Mouse (Mus musculus) kidney, embryonic 14.5 days (tissue): Measurements from ENCODE around the gene Rcn1. TPM values are rescaled to one million over a fixed set of nuclear protein-coding genes. Genes with fewer than 3 reads are reported as not detected.

ENCODE experiments used
- ATAC-seq: fragments of 200-750 bp; cut with Nextera tagmentation; 2 replicates; pipeline ENCODE4 v1.8.0; 2017; ENCODE audit warnings: moderate number of reproducible peaks, mild to moderate bottlenecking, moderate TSS enrichment, moderate library complexity; ENCODE audit not compliant: low FRiP score, low TSS enrichment
- H3K27ac ChIP-seq: fragments of 300-500 bp; sonication (generic); 2 replicates; pipeline ENCODE4 v1.5.1; 2014; ENCODE audit warnings: low read depth, mild to moderate bottlenecking, low read length, moderate library complexity, mixed read lengths
- H3K27me3 ChIP-seq: fragments of 300-500 bp; sonication (generic); 2 replicates; pipeline ENCODE4 v1.6.1; 2014; ENCODE audit warnings: mild to moderate bottlenecking, low read length; ENCODE audit not compliant: control insufficient read depth, insufficient read depth
- H3K36me3 ChIP-seq: fragments of 300-500 bp; sonication (generic); 2 replicates; pipeline ENCODE4 v1.6.1; 2014; ENCODE audit warnings: low read length, mixed read lengths; ENCODE audit not compliant: control insufficient read depth, insufficient read depth
- H3K4me1 ChIP-seq: fragments of 300-500 bp; sonication (generic); 2 replicates; pipeline ENCODE4 v1.6.1; 2014; ENCODE audit warnings: low read length, mixed read lengths; ENCODE audit not compliant: control insufficient read depth, insufficient read depth
- H3K4me2 ChIP-seq: fragments of 300-500 bp; sonication (generic); replicated peaks from 2 replicates; pipeline ENCODE4 v1.6.1; 2014; ENCODE audit warnings: low read depth, mild to moderate bottlenecking, low read length
- H3K4me3 ChIP-seq: fragments of 300-500 bp; sonication (generic); 2 replicates; pipeline ENCODE4 v1.5.1; 2014; ENCODE audit warnings: mild to moderate bottlenecking, low read length
- H3K9ac ChIP-seq: fragments of 300-500 bp; sonication (generic); 2 replicates; pipeline ENCODE4 v1.6.1; 2014; ENCODE audit warnings: low read depth, mild to moderate bottlenecking, low read length, moderate library complexity
- H3K9me3 ChIP-seq: fragments of 300-500 bp; sonication (generic); 2 replicates; pipeline ENCODE4 v1.6.1; 2016; ENCODE audit warnings: low read length; ENCODE audit not compliant: control insufficient read depth
- WGBS: fragments of 180-500 bp; shearing (Covaris S2); extraction: QIAGEN DNeasy Blood & Tissue Kit; methylation state at CpG from one replicate; pipeline ENCODE4 v1.1.7; 2014; 5-methylcytosine and 5-hydroxymethylcytosine counted together
- polyA plus RNA-seq: library from polyadenylated mRNA; unstranded; fragments of >200 nt; fragmentation: Nextera tagmentation; extraction: Ambion mirVana; gene quantifications from 2 replicates; pipeline ENCODE4 v1.2.1, GENCODE M21; 2014

The Rcn1 gene
- polyA plus RNA-seq, 1 experiment from 2014 or later, result 114 TPM

- H3K36me3 ChIP-seq, result no peaks in the 10 kb centered on the region
- H3K9me3 ChIP-seq, result no peaks in the 10 kb centered on the region
- no peak overlapping the region for H3K27ac ChIP-seq
- no peaks in the 10 kb centered on the region for H3K27me3 ChIP-seq
- no peak overlapping the region for H3K4me2 ChIP-seq
- WGBS, result 73% methylated on average over 5 of the region's 5 CpGs
- H3K4me3 ChIP-seq, result no peak overlapping the region
- no peak overlapping the region for H3K9ac ChIP-seq
- peak; percentile 65 for ATAC-seq
- H3K4me1 ChIP-seq, result peaks cover 7% of the 10 kb centered on the region; the same call in 1 of the 2 replicates
Measured at GRCm38 (mm10) chr2:105372727-105373126, 26.4 kb downstream of the Rcn1 start.

GRCm38 (mm10) chr2:105372156-105372555 is 27.0 kb downstream of the Rcn1 start:
- Histone ChIP-seq H3K27ac (no peak overlapping the region), H3K36me3 (no peaks in the 10 kb centered on the region), H3K4me3 (no peak overlapping the region), H3K9me3 (no peaks in the 10 kb centered on the region), H3K27me3 (no peaks in the 10 kb centered on the region), H3K9ac (no peak overlapping the region), H3K4me2 (no peak overlapping the region), H3K4me1 (peaks cover 7% of the 10 kb centered on the region; the same call in 1 of the 2 replicates)
- no peak for ATAC-seq
- WGBS, result 91% methylated on average over 6 of the region's 6 CpGs

GRCm38 (mm10) chr2:105370698-105371097 is 28.4 kb downstream of the Rcn1 start:
- H3K4me2 ChIP-seq, result peak overlapping the region; percentile 13; the same call in 1 of the 2 replicates

GRCm38 (mm10) chr2:105370240-105370639 is 28.9 kb downstream of the Rcn1 start:
- Histone ChIP-seq H3K27me3 (no peaks in the 10 kb centered on the region), H3K4me1 (peaks cover 7% of the 10 kb centered on the region; the same call in 1 of the 2 replicates), H3K27ac (no peak overlapping the region), H3K9me3 (no peaks in the 10 kb centered on the region), H3K9ac (no peak overlapping the region), H3K4me3 (peak overlapping the region; percentile 1; the same call in 1 of the 2 replicates), H3K36me3 (no peaks in the 10 kb centered on the region), H3K4me2 (peak overlapping the region; percentile 13; the same call in 1 of the 2 replicates)
- ATAC-seq, result no peak
- whole genome bisulfite sequencing, result 9% methylated on average over 10 of the region's 10 CpGs

More at GRCm38 (mm10) chr2:105370698-105371097, 28.4 kb downstream of the Rcn1 start:
- Histone ChIP-seq H3K4me3 (peak overlapping the region; percentile 1; the same call in 1 of the 2 replicates), H3K4me1 (peaks cover 7% of the 10 kb centered on the region; the same call in 1 of the 2 replicates), H3K9ac (no peak overlapping the region), H3K27me3 (no peaks in the 10 kb centered on the region), H3K36me3 (no peaks in the 10 kb centered on the region), H3K27ac (no peak overlapping the region), H3K9me3 (no peaks in the 10 kb centered on the region)
- no peak for ATAC-seq
- WGBS, result 24% methylated on average over 14 of the region's 14 CpGs

- H3K36me3 ChIP-seq, result no peaks in the 10 kb centered on the region
- H3K4me1 ChIP-seq, result peaks cover 7% of the 10 kb centered on the region; the same call in 1 of the 2 replicates
- H3K9me3 ChIP-seq, result no peaks in the 10 kb centered on the region
- no peaks in the 10 kb centered on the region for H3K27me3 ChIP-seq
- no peak overlapping the region for H3K4me3 ChIP-seq
- 28% methylated on average over 4 of the region's 4 CpGs for WGBS
- ATAC-seq, result 0 out of 2 replicates have a peak, but pooled peaks have one; percentile 26
- no peak overlapping the region for H3K9ac ChIP-seq
- no peak overlapping the region for H3K4me2 ChIP-seq
- no peak overlapping the region for H3K27ac ChIP-seq
Measured at GRCm38 (mm10) chr2:105367623-105368022, 31.5 kb downstream of the Rcn1 start.

GRCm38 (mm10) chr2:105358040-105358439 is 41.1 kb downstream of the Rcn1 start:
- Histone ChIP-seq H3K4me1 (0 out of 2 replicates have a peak, but pooled peaks cover 3% of the 10 kb centered on the region), H3K36me3 (no peaks in the 10 kb centered on the region), H3K4me2 (no peak overlapping the region), H3K9ac (no peak overlapping the region), H3K27me3 (no peaks in the 10 kb centered on the region), H3K27ac (no peak overlapping the region), H3K4me3 (no peak overlapping the region), H3K9me3 (no peaks in the 10 kb centered on the region)
- no peak for ATAC-seq
- 92% methylated on average over 3 of the region's 3 CpGs for WGBS

GRCm38 (mm10) chr2:105356791-105357190 is 42.3 kb downstream of the Rcn1 start:
- H3K4me3 ChIP-seq, result no peak overlapping the region
- 0 out of 2 replicates have a peak, but pooled peaks cover 3% of the 10 kb centered on the region for H3K4me1 ChIP-seq
- WGBS, result 57% methylated on average over 5 of the region's 5 CpGs
- no peaks in the 10 kb centered on the region for H3K27me3 ChIP-seq
- no peak overlapping the region for H3K27ac ChIP-seq
- H3K9me3 ChIP-seq, result no peaks in the 10 kb centered on the region
- no peaks in the 10 kb centered on the region for H3K36me3 ChIP-seq
- no peak overlapping the region for H3K4me2 ChIP-seq
- H3K9ac ChIP-seq, result no peak overlapping the region
- no peak for ATAC-seq

- no peak for ATAC-seq
- no peak overlapping the region for H3K4me2 ChIP-seq
Measured at GRCm38 (mm10) chr2:105348886-105349285, 50.2 kb downstream of the Rcn1 start.

GRCm38 (mm10) chr2:105339993-105340392 is 59.1 kb downstream of the Rcn1 start:
- ATAC-seq, result no peak
- Histone ChIP-seq H3K9ac (no peak overlapping the region), H3K27ac (no peak overlapping the region), H3K36me3 (no peaks in the 10 kb centered on the region), H3K4me2 (no peak overlapping the region), H3K27me3 (no peaks in the 10 kb centered on the region), H3K4me3 (no peak overlapping the region), H3K4me1 (peaks cover 13% of the 10 kb centered on the region), H3K9me3 (no peaks in the 10 kb centered on the region)
- 60% methylated on average over 3 of the region's 3 CpGs for whole genome bisulfite sequencing

More at GRCm38 (mm10) chr2:105348886-105349285, 50.2 kb downstream of the Rcn1 start:
- no peak overlapping the region for H3K9ac ChIP-seq
- H3K27ac ChIP-seq, result no peak overlapping the region
- 78% methylated on average over 6 of the region's 6 CpGs for WGBS
- no peaks in the 10 kb centered on the region for H3K9me3 ChIP-seq
- H3K27me3 ChIP-seq, result no peaks in the 10 kb centered on the region
- no peaks in the 10 kb centered on the region for H3K36me3 ChIP-seq
- H3K4me1 ChIP-seq, result no peaks in the 10 kb centered on the region
- no peak overlapping the region for H3K4me3 ChIP-seq
